Mouse (Mus musculus) adrenal gland (tissue): Measurements from ENCODE around the gene Gm4907.
"Not testable (repeated sequence)": the region's sequence is repeated elsewhere in the genome, so short reads cannot be mapped to it uniquely, and the experiment has no call there.

Experiments
- intact Hi-C: fragments of 180-260 bp; cut with DNase I; formaldehyde crosslinking; loops from one replicate; pipeline ENCODE4 v1.15.1; 2025
- long read RNA-seq, 2 experiments: library from polyadenylated mRNA; unstranded; transcript quantifications; one replicate each; pipeline ENCODE4 v2.0.0; 2020; ENCODE audit warnings: borderline replicate concordance in 1 of 2; ENCODE audit not compliant: insufficient replicate concordance in 1 of 2

Gm4907 gene
- long read RNA-seq, experiment 1, result 0 reads
- long read RNA-seq, experiment 2, result 0 reads

- intact Hi-C loops, result not testable (repeated sequence)
Measured at GRCm38 (mm10) chrX:23882253-23882652, at the start of gene Gm4907. Gm4907 (plus strand) TSS chrX:23882553.

GRCm38 (mm10) chrX:23833784-23834183, 48.6 kb upstream of the Gm4907 start:
- intact Hi-C loops, result not testable (repeated sequence)

- intact Hi-C loops, result no loop called here
Measured at GRCm38 (mm10) chrX:23840921-23841320, 41.4 kb upstream of the Gm4907 start.

- intact Hi-C loops, result no loop called here
Measured at GRCm38 (mm10) chrX:23954161-23954560, 71.8 kb downstream of the Gm4907 start.
